Mouse (Mus musculus): ENCODE data around the gene Pde11a.

The Pde11a gene

GRCm38 (mm10) chr2:76320336-76320735, 18.2 kb downstream of the Pde11a start:
- DNase-seq (ENCODE audit: low spot score) = no peak

- DNase-seq (ENCODE audit: low spot score) = no peak
These were observed 19.3 kb downstream of the Pde11a start for GRCm38 (mm10) chr2:76319231-76319630.

GRCm38 (mm10) chr2:76287671-76288070, 50.9 kb downstream of the Pde11a start:
- DNase-seq (ENCODE audit: low spot score) = no peak

- no peak for DNase-seq (ENCODE audit: low spot score)
These were observed 52.3 kb downstream of the Pde11a start for GRCm38 (mm10) chr2:76286288-76286740.

GRCm38 (mm10) chr2:76285150-76285549, 53.4 kb downstream of the Pde11a start:
- no peak for DNase-seq (ENCODE audit: low spot score)

GRCm38 (mm10) chr2:76283378-76284132, 55.0 kb downstream of the Pde11a start:
- DNase-seq (ENCODE audit: low spot score) = no peak

- no peak for DNase-seq (ENCODE audit: low spot score)
These were observed 69.1 kb downstream of the Pde11a start for GRCm38 (mm10) chr2:76269494-76269893.

GRCm38 (mm10) chr2:76267335-76267734, 71.2 kb downstream of the Pde11a start:
- no peak for DNase-seq (ENCODE audit: low spot score)

- DNase-seq (ENCODE audit: low spot score) = no peak
These were observed 72.0 kb downstream of the Pde11a start for GRCm38 (mm10) chr2:76266622-76267021.

- no peak for DNase-seq (ENCODE audit: low spot score)
These were observed 74.3 kb downstream of the Pde11a start for GRCm38 (mm10) chr2:76264258-76264657.

GRCm38 (mm10) chr2:76262661-76263060, 75.9 kb downstream of the Pde11a start:
- DNase-seq (ENCODE audit: low spot score) = no peak

- peak; percentile 57 for DNase-seq (ENCODE audit: low spot score)
These were observed 83.7 kb downstream of the Pde11a start for GRCm38 (mm10) chr2:76254833-76255232.

GRCm38 (mm10) chr2:76251379-76251778, 87.2 kb downstream of the Pde11a start:
- DNase-seq (ENCODE audit: low spot score) = no peak

GRCm38 (mm10) chr2:76248242-76248641, 90.3 kb downstream of the Pde11a start:
- DNase-seq (ENCODE audit: low spot score) = peak; percentile 14

- DNase-seq (ENCODE audit: low spot score) = no peak
These were observed 99.4 kb downstream of the Pde11a start for GRCm38 (mm10) chr2:76239175-76239574.

GRCm38 (mm10) chr2:76238496-76238895, 100.1 kb downstream of the Pde11a start:
- no peak for DNase-seq (ENCODE audit: low spot score)

GRCm38 (mm10) chr2:76237638-76238420, 100.7 kb downstream of the Pde11a start:
- DNase-seq (ENCODE audit: low spot score) = no peak

GRCm38 (mm10) chr2:76220364-76221108, 118.0 kb downstream of the Pde11a start:
- DNase-seq (ENCODE audit: low spot score) = no peak

GRCm38 (mm10) chr2:76219540-76219939, 119.0 kb downstream of the Pde11a start:
- no peak for DNase-seq (ENCODE audit: low spot score)

GRCm38 (mm10) chr2:76216146-76216545, 122.4 kb downstream of the Pde11a start:
- DNase-seq (ENCODE audit: low spot score) = peak; percentile 61

GRCm38 (mm10) chr2:76215219-76215618, 123.4 kb downstream of the Pde11a start:
- DNase-seq (ENCODE audit: low spot score) = no peak

GRCm38 (mm10) chr2:76185126-76185525, 153.4 kb downstream of the Pde11a start:
- DNase-seq (ENCODE audit: low spot score) = no peak

Data from embryo, embryonic 10 days (tissue).